Mouse (Mus musculus): Measurements from ENCODE around the gene Skap1. TPM values are rescaled to one million over a fixed set of nuclear protein-coding genes. Genes with fewer than 3 reads are reported as not detected.

Skap1 gene
- total RNA-seq, 2 experiments from 2014 or later: 1.2 to 1.3 TPM

Other genes starting within 250 kb of the Skap1 start
- not detected for gene Hoxb9, start 193.1 kb upstream of the Skap1 start, total RNA-seq (2021)
- not detected for gene Hoxb8, start 182.7 kb upstream of the Skap1 start, total RNA-seq (2021)
- gene Hoxb7, start 178.0 kb upstream of the Skap1 start, total RNA-seq (2021): not detected
- not detected for gene Hoxb6, start 172.1 kb upstream of the Skap1 start, total RNA-seq (2021)
- gene Hoxb5, start 161.3 kb upstream of the Skap1 start, total RNA-seq (2021): not detected
- gene Hoxb4, start 146.3 kb upstream of the Skap1 start, total RNA-seq (2021): not detected
- gene Hoxb3, start 141.3 kb upstream of the Skap1 start, total RNA-seq (2021): not detected
- not detected for gene Hoxb2, start 114.1 kb upstream of the Skap1 start, total RNA-seq (2021)
- not detected for gene Hoxb1, start 98.8 kb upstream of the Skap1 start, total RNA-seq (2021)

All from layer of hippocampus, postnatal 25 days (tissue).